Mouse (Mus musculus) cerebellum, adult 2 months (tissue): ENCODE results near the gene Itm2c.

Experiments used
- CTCF ChIP-seq: fragments of 200-500 bp; IDR thresholded peaks from 2 replicates; pipeline ENCODE4 v1.5.1; 2011; ENCODE audit warnings: low read depth, mild to moderate bottlenecking, control low read depth, low read length, moderate library complexity, borderline replicate concordance; ENCODE audit not compliant: insufficient read depth
- POLR2A ChIP-seq: fragments of 200-500 bp; IDR thresholded peaks from 2 replicates; pipeline ENCODE4 v1.6.1; 2011; ENCODE audit warnings: low read length, control low read depth, borderline replicate concordance; ENCODE audit not compliant: insufficient read depth

DNA sequence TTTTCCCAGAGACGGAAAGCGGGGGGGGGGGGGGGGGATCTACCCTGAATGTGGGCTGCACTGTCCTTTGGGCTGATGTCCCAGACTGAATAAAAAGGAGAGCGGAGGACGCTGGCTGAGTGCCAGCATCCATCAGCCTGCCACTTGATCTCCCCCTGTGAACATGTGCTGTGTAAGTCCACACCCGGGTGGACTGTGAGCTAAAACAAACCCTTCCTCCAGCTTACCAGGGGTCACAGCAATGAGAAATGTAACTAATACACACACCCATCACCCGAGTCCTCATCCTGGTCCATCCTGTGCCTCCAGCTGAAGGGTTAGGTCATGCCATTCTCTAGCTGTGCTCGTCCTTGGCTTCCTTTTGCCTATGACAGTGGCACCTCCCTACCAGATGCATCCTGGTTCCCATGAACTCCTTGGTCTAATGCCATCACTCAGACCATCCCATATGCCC lies 8.1 kb downstream of the Itm2c start:
- TF ChIP-seq CTCF (no peak), POLR2A (no peak)
